Mouse (Mus musculus) ovary, postnatal 36 days (tissue): Measurements from ENCODE around the gene Olfr993.

Source experiments
- DNase-seq: peaks from one replicate; pipeline ENCODE4 v3.0.0; 2022; ENCODE audit warnings: low spot score, mixed read lengths

Gene Olfr993

GRCm38 (mm10) chr2:85414777-85415176, at the start of gene Olfr993:
Gene Olfr993 (minus strand): TSS chr2:85414877.
- DNase-seq, result no peak

DNA sequence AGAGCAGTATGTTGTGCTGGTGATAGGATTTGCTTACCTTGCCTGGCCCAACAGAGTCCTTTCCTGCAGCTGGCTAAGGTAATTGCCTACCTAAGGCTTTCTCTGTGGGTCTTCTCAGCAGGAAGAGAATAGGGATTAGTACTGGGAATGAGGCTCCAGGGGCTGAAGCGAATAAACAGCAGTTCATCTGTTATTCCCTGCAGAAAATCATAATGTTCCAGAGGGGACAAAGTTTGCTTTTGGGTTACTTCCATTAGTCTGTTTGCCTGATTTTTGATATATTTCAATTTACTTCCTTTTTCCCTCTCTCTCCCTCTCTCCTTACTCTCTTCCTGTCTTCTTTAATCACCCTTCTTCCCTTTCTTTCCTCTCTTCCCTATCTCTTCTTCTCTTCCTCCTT, 28.9 kb upstream of the Olfr993 start, which contains the start of gene Olfr995:
Gene Olfr995 (minus strand): TSS at position 101 of the 400 bp plus-strand sequence.
- no peak for DNase-seq

- no peak for DNase-seq
Observed at GRCm38 (mm10) chr2:85442546-85442945, 27.9 kb upstream of the Olfr993 start.

DNA sequence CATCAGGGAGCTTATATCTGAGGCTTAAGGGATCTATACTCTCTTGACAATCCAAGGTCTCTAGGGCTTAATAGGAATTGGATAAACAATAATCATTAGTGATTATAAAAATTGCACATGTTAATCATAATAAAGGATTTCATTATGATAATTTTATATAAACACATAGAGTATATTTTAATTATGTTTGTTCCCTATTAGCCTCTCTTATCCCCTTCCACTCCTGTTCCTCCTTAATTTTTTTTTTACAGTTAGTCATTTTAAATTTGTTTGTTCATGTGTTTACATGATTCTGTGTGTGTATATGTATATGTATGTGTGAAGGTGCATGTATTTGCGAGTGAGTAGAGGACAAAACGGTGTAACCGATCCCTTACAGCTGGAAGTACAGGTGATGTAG, 21.7 kb upstream of the Olfr993 start, which contains the start of gene Olfr994:
Gene Olfr994 (minus strand): TSS at position 101 of the 400 bp plus-strand sequence.
- no peak for DNase-seq

- DNase-seq, result no peak
Observed at GRCm38 (mm10) chr2:85425893-85426292, 11.2 kb upstream of the Olfr993 start.

DNA sequence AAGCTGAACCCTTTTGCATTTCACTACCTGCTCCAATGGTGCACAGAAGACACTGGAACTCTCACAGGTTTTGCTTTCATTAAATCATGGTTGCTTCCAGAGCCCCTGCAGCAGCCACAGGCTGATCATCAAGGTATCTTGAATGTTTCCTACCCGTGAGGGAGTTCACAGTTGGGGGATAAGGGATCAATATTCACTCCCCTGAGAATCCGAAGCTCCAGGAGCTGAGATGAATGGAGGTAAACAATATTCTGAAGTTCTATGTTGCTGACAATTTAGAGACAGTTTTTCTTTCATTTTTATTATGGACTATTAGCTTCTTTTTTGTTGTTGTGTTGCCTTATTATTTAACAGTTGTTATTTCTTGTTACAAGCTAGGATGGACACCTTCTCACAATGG, 5.3 kb downstream of the Olfr993 start, which contains the start of gene Olfr992:
Gene Olfr992 (minus strand): TSS at position 101 of the 400 bp plus-strand sequence.
- DNase-seq, result no peak
